Mouse (Mus musculus): ENCODE data around the gene Gpr135.
"Not testable (repeated sequence)": the region's sequence is repeated elsewhere in the genome, so short reads cannot be mapped to it uniquely, and the experiment has no call there.

Gene Gpr135

DNA sequence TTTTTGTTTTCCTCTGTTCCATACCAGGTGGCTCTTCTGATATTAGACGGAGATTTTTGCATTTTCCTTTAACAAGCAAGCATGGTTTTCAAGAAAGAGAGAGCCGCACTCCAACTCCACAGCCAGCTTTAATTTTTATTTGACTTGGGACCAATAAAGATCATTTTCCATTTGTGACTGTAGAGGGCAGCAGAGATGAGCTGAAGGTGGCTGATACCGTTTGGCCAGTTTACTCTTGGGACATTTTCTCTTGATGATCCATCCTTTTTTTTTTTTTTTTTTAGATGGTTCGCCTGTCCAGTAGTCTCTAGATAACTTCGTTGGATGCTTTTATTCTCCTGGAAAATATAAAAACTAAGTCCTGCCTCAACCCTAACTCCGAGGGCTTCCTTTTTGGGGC, 17.6 kb downstream of the Gpr135 start:
- no peak for DNase-seq (ENCODE audit: low spot score)

DNA sequence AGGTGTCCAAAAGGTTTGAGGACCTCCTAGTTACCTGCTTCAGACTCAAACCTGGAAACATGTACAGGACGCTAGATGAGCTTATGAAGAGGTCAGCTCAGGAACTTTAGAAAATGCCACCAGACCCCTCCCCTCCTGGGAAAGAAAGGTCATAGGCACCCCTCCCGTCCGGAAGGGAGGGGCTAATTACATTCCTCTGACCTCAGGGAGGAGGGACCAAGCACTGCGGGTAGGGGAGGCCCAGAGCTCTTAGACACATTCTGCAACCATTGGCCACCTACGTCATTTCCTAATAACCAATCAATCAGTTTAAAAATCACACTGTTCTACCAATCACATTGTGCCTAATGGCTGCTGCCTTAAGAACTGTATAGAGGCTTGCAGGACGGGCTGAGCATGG, 18.4 kb downstream of the Gpr135 start:
- DNase-seq (ENCODE audit: low spot score), result no peak

DNA sequence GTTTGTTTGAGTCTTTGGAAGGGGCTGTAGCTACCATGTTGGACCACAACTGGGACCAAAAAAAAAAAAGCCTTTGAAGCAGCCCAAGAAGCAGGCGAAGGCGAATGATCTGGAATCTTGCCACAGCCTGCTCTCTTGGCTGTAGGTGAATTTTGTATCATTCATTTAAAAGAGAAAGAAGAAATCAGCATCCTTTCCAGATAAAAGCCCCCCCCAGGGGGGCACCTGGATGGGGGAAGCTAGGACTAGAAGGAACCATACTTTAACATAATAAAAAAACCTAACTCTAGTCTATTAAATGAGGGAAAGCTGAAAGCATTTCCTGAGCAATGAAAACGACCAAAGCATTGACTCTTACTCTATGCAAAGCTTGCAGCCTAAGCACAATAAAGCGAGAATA, 20.1 kb downstream of the Gpr135 start:
- no peak for DNase-seq (ENCODE audit: low spot score)

DNA sequence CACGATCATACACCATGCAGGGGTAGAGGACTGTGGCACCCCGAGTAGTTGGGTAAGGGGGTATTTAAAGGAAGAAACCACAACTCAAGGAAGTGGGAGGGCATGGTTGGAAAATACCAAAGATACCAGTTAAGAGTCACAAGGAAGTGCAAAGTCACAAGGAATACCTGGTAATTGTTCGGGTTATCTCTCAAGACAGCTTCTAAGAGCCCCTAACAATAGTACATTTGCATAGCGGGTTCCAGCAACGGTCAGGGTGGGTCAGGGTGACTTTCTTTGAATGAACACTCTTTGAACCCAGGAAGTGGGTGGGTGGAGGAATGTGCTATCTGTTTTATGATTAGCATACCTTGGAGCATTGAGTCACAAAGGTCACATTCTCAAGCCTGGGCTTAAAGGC, 20.8 kb downstream of the Gpr135 start:
- DNase-seq (ENCODE audit: low spot score), result not testable (repeated sequence)

DNA sequence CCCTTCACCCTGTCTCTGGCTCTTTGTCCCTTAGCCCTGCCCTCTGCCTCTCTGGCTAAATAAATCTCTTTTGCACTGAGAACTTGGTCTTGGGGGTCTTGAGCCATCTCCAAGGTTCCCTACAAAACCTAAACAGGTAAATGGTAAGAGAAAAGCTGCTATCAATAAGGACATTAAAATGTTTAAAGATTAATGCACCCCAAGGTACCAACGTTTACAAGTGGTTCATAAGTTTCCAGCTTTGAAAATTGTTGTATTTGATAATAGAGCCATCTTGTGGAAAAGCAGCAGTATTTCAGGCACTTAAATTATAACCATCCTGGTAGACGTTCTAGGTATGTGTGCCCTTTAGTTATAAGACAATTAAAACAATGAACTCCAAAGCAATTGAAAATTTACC, 23.4 kb downstream of the Gpr135 start:
- DNase-seq (ENCODE audit: low spot score), result no peak

DNA sequence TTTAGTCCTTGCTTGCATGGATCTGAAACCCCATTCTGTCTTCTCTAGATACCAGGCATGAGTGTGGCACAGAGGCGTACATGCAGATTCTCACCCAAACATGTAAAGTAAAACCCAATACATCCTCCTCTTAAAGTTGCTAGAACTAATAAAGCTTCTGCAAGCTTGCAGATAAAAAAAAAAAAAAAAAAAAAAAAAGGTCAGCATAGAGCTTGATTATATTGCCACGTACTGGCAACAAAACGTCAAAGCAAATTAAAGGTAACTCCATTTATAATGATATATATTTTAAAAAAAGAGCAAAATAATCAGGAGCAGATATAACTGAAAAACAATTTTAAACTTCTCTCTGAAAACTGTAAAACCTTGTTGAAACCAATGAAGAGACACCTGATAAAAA, 29.7 kb downstream of the Gpr135 start:
- no peak for DNase-seq (ENCODE audit: low spot score)

DNA sequence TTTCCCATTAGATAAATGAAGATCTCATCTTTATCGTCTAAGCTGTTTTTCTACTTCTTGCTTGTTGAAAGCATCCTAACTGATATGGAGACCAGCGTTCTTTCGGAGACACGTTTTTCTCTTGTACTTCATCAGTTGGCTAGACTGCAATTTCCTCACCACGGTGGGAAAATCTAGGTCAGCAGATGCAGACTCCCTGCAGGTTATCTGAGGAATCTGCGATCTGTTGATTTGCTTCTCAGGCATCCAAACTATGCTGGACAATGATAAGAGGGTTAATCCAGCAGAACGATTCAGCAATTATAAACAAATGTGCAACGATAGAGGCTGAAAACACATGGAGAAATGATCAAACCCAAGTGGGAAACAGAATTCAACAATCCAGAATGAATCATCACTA, 31.4 kb downstream of the Gpr135 start:
- DNase-seq (ENCODE audit: low spot score), result no peak

DNA sequence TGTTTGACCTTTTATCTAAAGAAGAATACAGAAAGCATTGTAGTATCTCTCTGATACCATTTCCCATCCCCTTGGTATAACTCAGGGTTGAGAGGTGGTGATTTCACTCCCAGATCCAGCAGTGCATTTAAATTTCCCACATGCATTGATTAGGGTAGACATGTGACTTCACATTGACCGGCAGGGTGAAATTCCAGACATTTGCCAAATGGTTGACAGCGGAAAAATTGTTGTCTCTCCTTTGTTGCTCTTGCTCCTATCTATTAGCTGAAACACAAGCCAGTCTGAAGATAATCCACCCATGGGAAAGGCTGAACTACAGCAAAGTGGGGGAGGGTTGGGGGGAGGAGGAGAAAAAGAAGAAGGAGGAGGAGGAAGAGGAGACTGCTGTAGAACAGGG, 32.1 kb downstream of the Gpr135 start:
- no peak for DNase-seq (ENCODE audit: low spot score)

DNA sequence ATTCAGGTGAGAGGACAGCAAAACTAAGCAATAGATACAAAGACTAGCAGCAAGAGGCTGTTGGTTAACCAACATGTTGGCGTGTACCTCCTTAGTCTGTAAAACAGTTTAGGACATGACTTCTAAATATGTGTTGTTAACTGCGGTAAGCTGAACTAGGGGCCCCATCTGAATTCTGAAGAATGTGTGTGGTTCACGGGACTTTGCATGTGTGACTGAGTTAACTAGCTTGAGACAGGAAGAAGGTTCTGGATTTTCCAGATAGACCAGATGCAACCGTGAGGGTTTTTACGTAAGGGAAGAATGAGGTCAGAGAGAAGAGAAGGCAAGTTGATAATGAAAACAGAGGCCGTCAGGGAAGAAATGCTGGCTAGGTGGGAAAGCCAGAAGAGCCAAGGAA, 33.9 kb downstream of the Gpr135 start:
- DNase-seq (ENCODE audit: low spot score), result no peak

DNA sequence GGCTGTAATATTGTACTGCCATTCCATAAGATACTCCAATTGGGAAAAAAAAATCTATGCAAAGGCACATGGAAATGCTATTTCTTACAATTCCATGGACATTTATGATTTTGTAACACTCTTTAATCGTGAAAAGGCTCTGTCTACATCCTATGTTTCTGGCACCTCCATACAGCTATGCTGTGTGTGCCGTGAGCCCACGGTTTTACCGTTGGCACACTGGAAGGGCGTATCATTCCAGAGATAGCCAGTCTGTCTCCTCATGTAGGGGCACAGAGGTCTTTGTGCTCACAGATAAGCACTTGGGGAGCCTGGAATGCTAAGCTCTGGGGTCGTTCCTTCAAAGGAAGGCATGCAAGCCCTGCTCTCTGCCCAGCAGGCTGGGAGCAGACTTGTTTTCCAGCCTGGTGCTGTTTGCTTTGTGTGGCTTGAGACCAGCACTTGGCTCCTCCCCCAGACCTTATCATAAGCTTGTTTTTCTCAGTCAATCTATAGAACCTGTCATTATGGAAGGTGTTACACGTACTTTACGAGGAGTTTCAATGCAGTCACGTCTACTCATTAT, 34.7 kb downstream of the Gpr135 start:
- no peak for DNase-seq (ENCODE audit: low spot score)

DNA sequence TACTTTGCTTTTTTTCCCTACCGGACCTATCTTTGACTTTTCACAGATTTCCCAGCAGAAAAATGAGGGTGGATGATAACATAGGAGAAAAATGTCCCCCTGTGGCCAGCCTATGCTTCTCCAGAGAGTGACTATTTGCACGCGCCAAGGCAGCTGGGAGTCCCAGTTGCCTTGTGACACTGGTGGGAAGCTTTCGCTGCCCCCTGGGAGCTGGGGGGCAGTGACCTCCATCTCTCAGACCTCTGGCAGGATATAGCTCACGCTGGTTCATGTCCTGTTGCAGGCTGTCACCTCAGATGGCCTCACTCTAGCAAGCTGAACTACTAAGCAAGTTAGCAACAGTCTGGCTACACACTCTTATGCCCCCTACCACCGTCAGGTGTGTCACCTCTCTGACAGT, 39.1 kb downstream of the Gpr135 start:
- no peak for DNase-seq (ENCODE audit: low spot score)

DNA sequence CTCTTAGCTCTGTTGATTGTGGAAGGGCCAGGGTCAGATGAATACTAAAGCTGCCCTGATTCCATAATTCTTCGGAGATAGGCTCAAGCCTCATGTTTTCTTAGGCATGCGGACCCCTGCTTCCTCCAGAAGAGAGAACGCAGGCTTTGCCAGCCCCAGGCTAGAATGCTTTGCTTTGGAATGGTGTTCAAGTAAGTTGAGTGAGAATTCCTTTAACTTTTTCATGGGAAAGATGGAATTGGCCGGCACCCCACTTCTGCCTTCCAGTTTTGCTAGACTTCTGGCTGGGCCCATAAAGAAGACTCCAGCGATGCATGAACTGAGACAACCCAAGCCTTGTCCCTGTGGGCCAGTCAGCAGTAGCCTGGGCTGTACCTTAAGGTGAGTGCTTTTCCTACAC, 39.8 kb downstream of the Gpr135 start:
- no peak for DNase-seq (ENCODE audit: low spot score)

DNA sequence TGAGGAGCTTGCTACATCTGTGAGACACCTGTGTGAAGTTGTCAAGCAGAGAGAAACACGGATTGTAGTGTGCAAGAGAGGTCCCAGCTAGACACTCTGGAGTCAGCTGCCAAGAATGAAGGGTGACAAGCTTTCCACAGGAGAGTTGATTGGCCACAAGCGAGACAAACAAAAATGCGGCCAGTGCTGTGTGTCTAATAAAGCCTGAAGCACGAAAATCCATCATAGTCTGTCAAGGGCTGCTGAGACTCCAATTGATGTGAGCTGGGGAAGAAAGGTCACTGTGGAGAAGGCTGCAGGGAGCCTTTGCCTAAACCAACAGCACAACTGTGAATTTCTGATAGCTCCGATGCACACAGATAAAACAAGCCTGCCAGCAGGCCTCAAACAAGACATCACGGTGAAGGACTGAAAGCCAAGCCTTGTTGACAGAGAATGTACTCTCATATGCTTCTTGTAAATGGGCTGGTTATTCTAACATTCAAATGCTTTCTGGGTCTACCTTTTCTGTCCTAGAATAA, 45.6 kb downstream of the Gpr135 start:
- no peak for DNase-seq (ENCODE audit: low spot score)

DNA sequence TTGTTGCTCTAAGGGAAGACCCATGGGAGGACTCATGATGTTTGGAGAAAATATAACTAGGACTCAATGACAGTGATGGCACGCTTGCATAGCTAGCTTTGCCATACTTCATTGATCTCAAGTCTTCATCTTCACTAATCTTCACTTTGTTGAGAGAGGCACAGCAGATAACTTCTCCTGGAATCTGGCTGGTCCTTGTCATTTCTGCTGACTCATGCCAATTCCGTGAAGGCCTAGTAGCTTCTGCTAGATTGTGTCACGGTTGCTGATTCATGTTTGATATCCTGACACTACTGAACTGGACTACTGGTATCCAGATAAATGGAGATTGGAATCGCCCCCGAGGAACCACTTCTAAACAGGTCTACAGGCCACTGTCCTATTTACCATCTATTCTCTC, 47.4 kb downstream of the Gpr135 start:
- no peak for DNase-seq (ENCODE audit: low spot score)

DNA sequence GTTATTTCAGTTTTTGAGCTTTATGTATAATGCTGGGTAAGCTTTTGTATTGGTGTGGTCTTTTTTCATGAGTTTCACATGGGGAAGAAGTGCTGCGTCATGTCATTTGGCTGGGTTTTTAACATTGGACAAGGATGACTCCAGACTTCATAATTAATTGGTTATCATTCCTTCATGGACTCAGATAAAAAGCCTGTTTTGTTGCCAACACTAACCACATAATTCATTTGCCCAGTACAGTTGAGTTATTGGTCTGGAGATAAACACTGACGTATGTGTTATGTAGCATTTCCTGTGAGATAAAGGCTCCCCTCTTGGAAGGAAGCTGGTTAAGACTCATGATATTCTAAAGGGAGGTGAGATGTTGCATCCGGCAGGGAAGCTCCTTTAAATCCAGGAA, 48.1 kb downstream of the Gpr135 start:
- no peak for DNase-seq (ENCODE audit: low spot score)

DNA sequence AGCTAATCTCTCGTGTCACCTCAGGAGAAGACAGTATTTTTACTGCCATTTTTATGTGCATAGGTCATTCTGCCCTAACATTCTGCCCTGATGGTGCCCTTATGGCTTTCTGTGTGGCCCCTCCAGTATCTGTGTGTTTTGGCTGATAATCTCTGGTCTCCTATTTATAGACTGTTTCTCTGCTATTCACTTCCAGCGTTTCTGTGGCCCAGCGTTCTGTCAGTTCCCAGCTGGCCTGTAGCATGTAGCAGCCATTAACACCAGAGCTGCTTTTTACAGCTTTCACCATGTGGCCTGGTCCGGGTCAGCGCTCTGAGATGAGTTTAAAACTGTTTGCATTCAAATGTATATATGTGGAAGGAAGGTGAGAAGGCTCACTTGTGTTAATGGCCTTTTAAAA, 49.4 kb downstream of the Gpr135 start:
- no peak for DNase-seq (ENCODE audit: low spot score)

DNA sequence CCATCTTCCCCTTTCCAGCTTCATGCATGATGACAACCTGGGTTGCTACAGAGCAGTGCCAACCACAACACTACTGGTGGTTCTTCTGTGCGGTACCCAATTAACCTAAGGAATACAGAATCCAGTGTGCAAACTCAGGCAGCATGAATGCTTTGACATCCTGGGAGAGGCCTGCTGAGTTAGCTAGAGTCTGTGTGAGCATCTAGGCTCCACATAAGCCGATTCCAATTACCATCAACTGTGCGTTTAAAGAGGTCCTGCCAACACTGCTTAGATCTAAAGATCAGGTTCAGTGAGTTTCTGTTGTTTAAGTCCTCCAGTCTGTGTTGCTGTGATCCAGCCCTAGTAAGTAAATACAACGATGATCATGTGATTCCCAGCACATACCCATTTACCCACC, 50.6 kb downstream of the Gpr135 start:
- no peak for DNase-seq (ENCODE audit: low spot score)
